1 mouse cellular context compared by ENCODE assay signal in genomic region chr11:32580305-32580947, GRCm38 (mm10).
TF ChIP-seq lines count a peak whose summit lies in the region.

No protein-coding gene starts in this region.

TF ChIP-seq in CH12.LX, 34 proteins besides CTCF, POLR2A, EP300 and RAD21 (continued from another document):
- TF ChIP-seq UBTF (IDR thresholded peaks at IDR 0.05; ENCODE audit: low read depth, low read length) (no peak), TCF12 (IDR thresholded peaks at IDR 0.05; ENCODE audit: low read depth, low read length) (no peak), SMC3 (IDR thresholded peaks at IDR 0.05; ENCODE audit: low read depth, low read length) (no peak), MXI1 (IDR thresholded peaks at IDR 0.05; ENCODE audit: low read depth, low read length) (no peak), NRF1 (IDR thresholded peaks at IDR 0.05; ENCODE audit: low read depth, low read length) (no peak), IRF4 (IDR thresholded peaks at IDR 0.05; ENCODE audit: low read depth, low read length) (no peak), RCOR1 (conservative IDR thresholded peaks at IDR 0.05; ENCODE audit: low read depth, low read length) (no peak), NELFE (IDR thresholded peaks at IDR 0.05; ENCODE audit: low read depth, low read length) (no peak), USF1 (IDR thresholded peaks at IDR 0.05; ENCODE audit: low read depth, low read length) (peak; percentile 76), ZNF384 (IDR thresholded peaks at IDR 0.05; ENCODE audit: low read depth, low read length) (no peak), ZMIZ1 (IDR thresholded peaks at IDR 0.05; ENCODE audit: low read depth, low read length) (no peak), CHD1 (IDR thresholded peaks at IDR 0.05; ENCODE audit: low read depth, low read length) (no peak)
TF ChIP-seq in CH12.LX: peak in this region for 6.
